Mouse (Mus musculus) limb, embryonic 12.5 days (tissue): Measurements from ENCODE around the gene Ccdc157. TPM values are rescaled to one million over a fixed set of nuclear protein-coding genes. Genes with fewer than 3 reads are reported as not detected.
A peak's percentile ranks its signal among the peaks of the same experiment; 100 is the strongest.
"Not testable (repeated sequence)": the region's sequence is repeated elsewhere in the genome, so short reads cannot be mapped to it uniquely, and the experiment has no call there.

Experiments
- ATAC-seq: fragments of 200-750 bp; cut with Nextera tagmentation; 2 replicates; pipeline ENCODE4 v1.8.0; 2017; ENCODE audit warnings: low read depth, moderate TSS enrichment; ENCODE audit not compliant: insufficient number of reproducible peaks, insufficient read depth, low FRiP score, low TSS enrichment
- H3K27ac ChIP-seq: fragments of 300-500 bp; sonication (generic); 2 replicates; pipeline ENCODE4 v1.5.1; 2016; ENCODE audit warnings: mild to moderate bottlenecking, moderate library complexity
- H3K27me3 ChIP-seq: fragments of 300-500 bp; sonication (generic); 2 replicates; pipeline ENCODE4 v1.6.1; 2016; ENCODE audit warnings: mild to moderate bottlenecking, moderate library complexity
- H3K36me3 ChIP-seq: fragments of 300-500 bp; sonication (generic); 2 replicates; pipeline ENCODE4 v1.6.1; 2016; ENCODE audit warnings: mild to moderate bottlenecking, moderate library complexity
- H3K4me1 ChIP-seq: fragments of 300-500 bp; sonication (generic); replicated peaks from 2 replicates; pipeline ENCODE4 v1.6.1; 2016
- H3K4me2 ChIP-seq: fragments of 300-500 bp; sonication (generic); 2 replicates; pipeline ENCODE4 v1.6.1; 2016; ENCODE audit warnings: mild to moderate bottlenecking, moderate library complexity
- H3K4me3 ChIP-seq: fragments of 300-500 bp; sonication (generic); replicated peaks from 2 replicates; pipeline ENCODE4 v1.5.1; 2016; ENCODE audit warnings: mild to moderate bottlenecking
- H3K9ac ChIP-seq: fragments of 300-500 bp; sonication (generic); replicated peaks from 2 replicates; pipeline ENCODE4 v1.6.1; 2016; ENCODE audit warnings: mild to moderate bottlenecking, moderate library complexity
- H3K9me3 ChIP-seq: fragments of 300-500 bp; sonication (generic); 2 replicates; pipeline ENCODE4 v1.6.1; 2016; ENCODE audit warnings: mild to moderate bottlenecking, moderate library complexity
- WGBS: fragments of 180-500 bp; shearing (Covaris S2); methylation state at CpG from one replicate; pipeline ENCODE4 v1.1.7; 2016; 5-methylcytosine and 5-hydroxymethylcytosine counted together
- polyA plus RNA-seq: library from polyadenylated mRNA; unstranded; fragments of >200 nt; fragmentation: Nextera tagmentation; extraction: Ambion mirVana; gene quantifications from 2 replicates; pipeline ENCODE4 v1.2.1, GENCODE M21; 2016

Gene Ccdc157
- polyA plus RNA-seq, 1 experiment from 2014 or later: 9.4 TPM

DNA sequence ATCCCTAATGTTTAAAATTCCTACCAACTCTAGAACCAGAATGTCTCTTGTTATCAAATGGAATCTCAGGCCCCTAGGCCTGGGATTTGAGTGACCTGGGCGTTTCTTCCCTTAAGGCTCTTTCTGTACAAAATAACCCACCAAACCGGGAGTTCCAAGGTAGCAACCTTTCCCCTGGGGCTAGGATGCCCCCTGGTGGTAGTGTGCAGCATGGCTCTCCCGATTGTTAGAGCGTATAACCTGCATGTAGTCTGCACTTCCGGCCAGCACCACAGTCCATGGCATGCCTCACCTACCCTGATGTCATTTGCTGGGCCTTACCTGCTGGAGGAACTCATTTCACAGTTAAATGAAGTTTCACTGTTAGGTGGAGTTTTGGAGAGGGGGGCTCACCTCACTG is 36.2 kb downstream of the Ccdc157 start:
- ATAC-seq: no peak
- Histone ChIP-seq H3K9ac (no peak overlapping the region), H3K4me2 (no peak overlapping the region), H3K4me1 (no peaks in the 10 kb centered on the region), H3K9me3 (peaks cover 12% of the 10 kb centered on the region; the same call in 1 of the 2 replicates), H3K36me3 (no peaks in the 10 kb centered on the region), H3K27me3 (peaks cover 19% of the 10 kb centered on the region), H3K4me3 (no peak overlapping the region), H3K27ac (no peak overlapping the region)
- WGBS: 57% methylated on average over 5 of the region's 5 CpGs

DNA sequence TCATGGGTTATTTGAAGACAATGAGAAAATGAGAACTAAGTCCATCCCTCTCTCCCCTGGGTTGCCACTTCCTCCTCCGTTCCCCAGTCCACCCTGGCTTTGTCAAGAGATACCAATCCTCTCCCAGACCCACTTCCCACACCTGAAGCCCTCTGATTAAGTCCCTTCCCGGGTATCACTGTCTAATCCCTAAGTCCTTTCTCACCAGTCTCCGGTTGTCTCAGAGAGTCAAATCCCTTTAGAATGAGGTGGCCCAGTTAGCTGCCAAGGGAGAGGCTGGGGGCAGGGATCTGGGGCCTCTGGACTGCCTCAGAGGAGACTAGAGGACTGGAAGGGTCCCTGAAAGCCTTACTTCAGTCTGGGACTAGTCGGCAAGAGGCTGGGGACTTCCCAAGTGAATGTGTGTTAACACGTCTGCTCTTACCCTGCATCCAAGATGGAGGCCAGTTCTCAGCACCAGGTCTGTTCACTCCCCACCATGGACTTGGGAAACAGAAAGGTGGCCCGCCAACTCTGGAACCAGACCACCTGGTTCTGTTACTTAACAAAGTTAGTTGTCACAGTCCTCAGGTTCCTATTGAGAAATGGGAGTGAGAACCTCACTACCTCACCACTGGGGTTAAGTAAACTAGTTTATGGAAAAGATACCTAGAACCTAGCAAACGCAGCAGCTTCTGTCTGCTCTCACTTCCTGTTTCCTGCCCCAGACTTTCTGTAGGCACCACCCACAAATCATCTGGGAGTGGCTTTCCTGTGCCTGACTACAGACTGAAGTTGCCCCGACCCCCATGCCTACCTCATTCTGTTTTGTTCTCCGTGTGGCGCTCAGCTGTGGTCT is 37.1 kb downstream of the Ccdc157 start, which contains the start of gene Sec14l2:
Gene Sec14l2, minus strand, starts transcription at position 674 of the 838 bp plus-strand sequence.
- 76% methylated on average over 10 of the region's 10 CpGs for WGBS
- no peak within 1 kb of the TSS for H3K27ac ChIP-seq
- H3K4me3 ChIP-seq: no peak within 1 kb of the TSS
- peaks cover 2% of the 10 kb centered on the region; the same call in 1 of the 2 replicates for H3K4me1 ChIP-seq
- H3K9me3 ChIP-seq: peaks cover 12% of the 10 kb centered on the region; the same call in 1 of the 2 replicates
- no peak within 1 kb of the TSS for H3K4me2 ChIP-seq
- no peak within 1 kb of the TSS for H3K9ac ChIP-seq
- peaks cover 28% of the 10 kb centered on the region for H3K27me3 ChIP-seq
- ATAC-seq: no peak
- H3K36me3 ChIP-seq: no peaks in the 10 kb centered on the region

DNA sequence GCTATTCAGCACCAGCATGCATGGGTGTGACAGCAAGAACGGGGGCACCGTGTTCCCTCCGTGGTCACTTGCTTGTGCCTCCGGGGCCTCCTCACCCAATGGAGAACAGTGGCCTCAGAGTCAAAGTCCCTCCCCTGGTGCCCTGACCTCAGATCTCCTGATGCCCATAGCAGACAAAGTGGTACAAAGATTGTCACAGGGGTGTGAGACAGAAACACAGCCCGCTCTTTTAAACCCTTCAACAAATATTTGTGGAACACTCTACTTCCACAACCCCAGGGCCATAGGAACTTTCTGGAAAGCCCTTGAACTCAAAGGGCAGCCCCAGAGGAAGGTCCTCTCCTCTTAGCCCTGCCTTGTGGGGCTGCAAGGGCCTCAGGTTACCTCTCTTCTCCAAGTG is 37.9 kb downstream of the Ccdc157 start:
- no peaks in the 10 kb centered on the region for H3K36me3 ChIP-seq
- peaks cover 12% of the 10 kb centered on the region; the same call in 1 of the 2 replicates for H3K9me3 ChIP-seq
- peaks cover 36% of the 10 kb centered on the region for H3K27me3 ChIP-seq
- WGBS: 80% methylated on average over 5 of the region's 5 CpGs
- H3K4me1 ChIP-seq: peaks cover 10% of the 10 kb centered on the region; the same call in 1 of the 2 replicates
- H3K27ac ChIP-seq: no peak overlapping the region
- H3K9ac ChIP-seq: no peak overlapping the region
- no peak overlapping the region for H3K4me3 ChIP-seq
- no peak for ATAC-seq
- no peak overlapping the region for H3K4me2 ChIP-seq

DNA sequence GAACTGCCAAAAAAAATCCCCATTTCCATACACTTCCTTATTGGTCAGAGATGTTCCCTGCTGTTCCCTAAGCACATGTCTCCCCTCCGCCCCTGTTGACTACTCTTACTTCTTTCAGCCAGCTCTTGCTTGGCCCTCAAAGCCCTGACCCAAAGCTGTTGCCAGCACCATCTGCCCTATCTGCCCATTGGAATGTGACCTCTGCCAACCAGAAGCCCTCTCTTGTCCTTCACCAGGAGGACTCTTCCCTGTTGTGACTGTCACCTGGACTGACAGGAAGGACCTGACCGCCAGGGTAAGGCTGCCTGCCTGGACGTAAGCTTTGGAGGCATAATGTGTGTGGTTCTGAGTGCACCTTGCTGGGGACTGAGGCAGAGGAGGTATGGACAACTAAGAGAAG is 38.4 kb downstream of the Ccdc157 start:
- H3K27ac ChIP-seq: no peak overlapping the region
- WGBS: 71% methylated on average over 3 of the region's 3 CpGs
- H3K9me3 ChIP-seq: peaks cover 7% of the 10 kb centered on the region; the same call in 1 of the 2 replicates
- no peak for ATAC-seq
- no peak overlapping the region for H3K9ac ChIP-seq
- H3K4me3 ChIP-seq: no peak overlapping the region
- H3K4me1 ChIP-seq: peaks cover 10% of the 10 kb centered on the region; the same call in 1 of the 2 replicates
- H3K27me3 ChIP-seq: peaks cover 41% of the 10 kb centered on the region
- H3K36me3 ChIP-seq: no peaks in the 10 kb centered on the region
- H3K4me2 ChIP-seq: no peak overlapping the region

DNA sequence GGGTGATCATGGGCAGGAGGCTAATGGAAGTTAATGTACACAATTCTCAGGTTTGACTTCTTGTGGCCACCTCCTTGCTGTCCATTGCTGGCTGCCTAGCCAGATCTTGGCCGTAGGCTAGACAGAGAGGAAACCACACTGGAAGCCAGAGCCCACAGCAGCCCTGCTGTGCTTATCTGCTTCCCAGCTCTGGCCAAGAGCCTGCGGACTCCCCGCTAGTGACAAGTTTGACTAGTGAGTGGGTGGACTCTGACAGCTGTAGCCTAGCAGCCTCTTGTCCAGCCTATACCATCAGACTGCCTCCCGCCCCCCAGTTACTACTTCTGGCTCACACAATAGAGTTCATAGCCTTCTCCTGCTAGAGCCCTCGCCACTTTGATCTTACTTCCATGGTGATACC is 40.5 kb downstream of the Ccdc157 start:
- Histone ChIP-seq H3K9me3 (no peaks in the 10 kb centered on the region), H3K27me3 (peaks cover 49% of the 10 kb centered on the region), H3K4me1 (peaks cover 10% of the 10 kb centered on the region; the same call in 1 of the 2 replicates), H3K27ac (no peak overlapping the region), H3K4me2 (no peak overlapping the region), H3K4me3 (no peak overlapping the region), H3K9ac (no peak overlapping the region), H3K36me3 (no peaks in the 10 kb centered on the region)
- WGBS: 90% methylated on average over 5 of the region's 5 CpGs
- ATAC-seq: no peak

DNA sequence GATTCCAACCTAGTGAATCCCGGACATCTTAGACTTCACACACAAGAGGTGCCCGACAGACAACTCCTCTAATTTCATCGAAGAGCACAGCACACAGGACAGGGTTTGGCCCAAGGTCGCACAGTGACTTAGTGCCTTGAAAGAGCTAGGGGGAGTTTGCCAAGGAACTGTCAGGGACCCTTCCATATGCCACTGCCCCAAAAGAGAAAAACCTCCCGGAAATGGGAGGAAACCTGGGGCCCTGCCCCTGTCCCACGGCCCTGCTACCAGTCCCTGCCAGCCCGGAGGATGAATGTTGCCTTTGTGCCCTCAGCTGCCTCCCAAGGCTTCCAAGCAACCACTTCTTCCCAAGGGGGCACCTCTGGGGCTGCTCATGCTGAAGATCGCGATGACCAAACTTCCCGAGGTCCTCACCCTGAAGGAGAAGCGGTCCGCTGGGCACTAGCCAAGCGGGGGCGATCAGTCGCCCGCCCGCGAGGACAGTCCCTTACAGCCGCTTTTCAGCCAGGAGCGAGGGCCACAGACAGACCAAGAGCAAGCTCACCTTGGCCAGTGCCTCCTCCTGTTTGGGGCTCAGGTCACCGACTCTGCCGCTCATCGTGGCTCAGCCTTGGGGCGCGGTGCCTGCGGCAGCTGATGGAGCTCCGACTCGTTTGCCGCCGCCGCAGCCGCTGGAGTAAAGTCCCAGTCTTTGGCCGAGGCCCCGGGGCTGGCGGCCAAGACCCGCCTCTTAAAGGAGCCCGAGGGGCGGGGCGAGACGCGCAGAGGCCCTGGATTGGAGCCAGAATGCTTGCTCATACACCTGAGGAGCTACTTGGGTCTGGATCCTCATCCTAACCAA is 41.8 kb downstream of the Ccdc157 start:
- H3K9me3 ChIP-seq: no peaks in the 10 kb centered on the region
- peak overlapping the region; percentile 92 for H3K4me2 ChIP-seq
- ATAC-seq: peak; percentile 29; the same call in 1 of the 2 replicates
- no peaks in the 10 kb centered on the region for H3K36me3 ChIP-seq
- H3K27me3 ChIP-seq: peaks cover 49% of the 10 kb centered on the region
- peaks cover 10% of the 10 kb centered on the region; the same call in 1 of the 2 replicates for H3K4me1 ChIP-seq
- 3% methylated on average over 41 of the region's 41 CpGs for WGBS
- H3K9ac ChIP-seq: peak overlapping the region; percentile 83
- 0 out of 2 replicates have a peak overlapping the region, but pooled peaks have one; percentile 41 for H3K27ac ChIP-seq
- peak overlapping the region; percentile 62 for H3K4me3 ChIP-seq

DNA sequence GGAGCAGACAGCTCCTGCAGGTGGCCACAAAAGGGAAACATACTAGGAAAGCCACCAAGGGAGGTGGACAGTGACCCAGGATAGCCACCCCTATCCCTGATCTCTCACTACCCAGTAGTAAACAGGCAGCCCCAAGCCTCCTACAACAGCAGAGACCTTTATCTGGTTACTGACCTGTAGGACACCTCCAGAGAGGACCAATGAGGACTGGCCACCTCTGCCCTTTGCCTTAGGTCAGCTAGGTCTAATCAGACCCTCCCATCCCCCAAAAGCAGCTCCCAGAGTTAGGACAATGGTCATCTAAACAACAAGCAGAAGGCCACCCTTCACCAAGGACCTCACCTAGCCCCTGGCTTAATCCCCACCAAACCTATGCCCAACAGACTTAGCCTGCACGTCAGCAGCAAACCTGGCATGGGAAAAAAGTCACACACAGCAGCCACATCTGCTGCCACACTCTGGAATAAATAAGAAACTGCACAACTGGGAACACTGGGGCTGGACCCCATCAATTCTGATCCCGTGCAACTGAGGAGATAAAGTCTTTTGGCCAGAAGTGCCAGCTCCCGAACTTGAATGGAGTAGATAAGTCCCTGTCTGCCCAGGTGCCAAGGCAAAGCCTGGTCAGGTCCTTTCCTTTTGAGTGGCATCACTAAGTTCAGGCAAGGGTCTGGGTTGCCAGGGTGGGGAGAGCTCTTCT is 42.6 kb downstream of the Ccdc157 start:
- Histone ChIP-seq H3K27ac (no peak overlapping the region), H3K9me3 (no peaks in the 10 kb centered on the region), H3K4me2 (peak overlapping the region; percentile 92), H3K9ac (peak overlapping the region; percentile 83), H3K36me3 (no peaks in the 10 kb centered on the region), H3K4me3 (peak overlapping the region; percentile 62), H3K4me1 (peaks cover 10% of the 10 kb centered on the region; the same call in 1 of the 2 replicates), H3K27me3 (peaks cover 49% of the 10 kb centered on the region)
- no peak for ATAC-seq
- WGBS: 34% methylated on average over 3 of the region's 3 CpGs

DNA sequence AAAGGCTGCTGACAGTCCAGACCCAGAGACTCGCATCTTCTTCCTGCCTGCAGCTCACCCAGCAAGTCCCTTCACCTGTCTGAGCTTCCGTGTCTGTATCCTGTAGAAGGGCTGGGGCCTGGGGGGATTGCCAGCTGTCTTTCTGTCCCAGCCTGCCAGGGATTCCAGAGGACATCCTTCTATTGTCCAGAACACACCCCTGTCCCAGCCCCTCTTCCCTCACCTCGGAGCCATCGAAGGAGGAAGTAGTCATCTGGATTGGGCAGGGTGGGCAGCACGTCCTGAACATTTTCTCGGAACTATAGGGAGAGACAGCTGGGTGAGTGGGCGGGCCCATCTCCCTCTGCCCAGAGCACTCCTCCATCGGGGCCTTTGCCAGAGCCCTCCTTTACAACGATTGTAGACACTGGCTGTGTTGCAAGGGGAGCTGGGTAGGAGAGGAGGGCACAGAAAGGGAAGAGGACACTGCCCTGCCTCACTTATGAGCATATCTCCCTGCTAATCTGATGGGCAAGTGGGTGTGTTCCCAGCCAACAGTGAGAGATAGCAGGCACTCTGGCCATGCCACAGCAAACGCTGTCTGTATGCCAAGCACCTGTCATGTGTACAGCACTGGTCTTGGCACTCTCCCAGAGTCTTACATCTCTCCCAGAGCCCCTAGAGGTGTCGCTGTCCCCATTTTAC is 43.5 kb downstream of the Ccdc157 start:
- H3K4me3 ChIP-seq: no peak overlapping the region
- H3K36me3 ChIP-seq: no peaks in the 10 kb centered on the region
- 56% methylated on average over 11 of the region's 11 CpGs for WGBS
- peaks cover 10% of the 10 kb centered on the region; the same call in 1 of the 2 replicates for H3K4me1 ChIP-seq
- no peak overlapping the region; the same call in 1 of the 2 replicates for H3K9ac ChIP-seq
- no peak overlapping the region for H3K4me2 ChIP-seq
- no peak for ATAC-seq
- no peak overlapping the region for H3K27ac ChIP-seq
- peaks cover 49% of the 10 kb centered on the region for H3K27me3 ChIP-seq
- no peaks in the 10 kb centered on the region for H3K9me3 ChIP-seq

DNA sequence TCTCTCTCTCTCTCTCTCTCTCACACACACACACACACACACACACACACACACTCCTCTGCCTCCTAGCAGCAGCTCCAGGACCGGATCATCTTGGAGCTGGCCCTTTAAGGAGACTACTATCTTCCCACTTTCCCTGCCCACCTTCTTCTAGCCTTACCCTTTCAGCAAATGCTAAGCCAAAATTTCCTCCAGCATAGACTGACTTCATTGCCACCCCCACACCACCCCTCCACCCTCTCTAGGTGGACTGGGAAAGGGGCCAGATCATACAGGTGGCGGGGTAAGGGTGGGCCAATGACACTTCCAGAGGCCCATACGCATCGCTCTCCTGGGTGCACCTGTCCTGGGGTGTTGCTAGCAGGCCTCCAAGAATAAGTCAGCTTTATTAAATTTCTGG is 44.7 kb downstream of the Ccdc157 start:
- H3K4me2 ChIP-seq: no peak overlapping the region
- peaks cover 44% of the 10 kb centered on the region for H3K27me3 ChIP-seq
- no peak overlapping the region for H3K4me3 ChIP-seq
- peaks cover 10% of the 10 kb centered on the region; the same call in 1 of the 2 replicates for H3K4me1 ChIP-seq
- WGBS: 91% methylated on average over 4 of the region's 4 CpGs
- no peak overlapping the region for H3K9ac ChIP-seq
- H3K36me3 ChIP-seq: peaks cover 8% of the 10 kb centered on the region; the same call in 1 of the 2 replicates
- no peaks in the 10 kb centered on the region for H3K9me3 ChIP-seq
- no peak overlapping the region for H3K27ac ChIP-seq
- no peak for ATAC-seq

DNA sequence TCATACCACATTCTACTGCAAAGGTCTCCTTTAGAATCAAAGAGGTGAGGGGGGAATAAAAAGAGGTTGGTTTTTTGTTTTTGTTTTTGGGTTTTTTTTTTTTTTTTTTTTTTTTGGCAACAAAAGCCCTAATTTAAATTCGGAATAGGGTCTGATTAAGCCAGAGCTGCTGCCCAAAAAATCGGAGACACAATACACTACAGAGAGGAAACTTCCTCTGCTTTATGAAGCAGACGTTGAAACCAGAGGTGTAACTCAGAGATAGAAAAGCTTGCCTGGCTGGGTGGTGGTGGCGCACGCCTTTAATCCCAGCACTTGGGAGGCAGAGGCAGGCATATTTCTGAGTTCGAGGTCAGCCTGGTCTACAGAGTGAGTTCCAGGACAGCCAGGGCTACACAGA is 45.6 kb downstream of the Ccdc157 start:
- Histone ChIP-seq H3K36me3 (peaks cover 12% of the 10 kb centered on the region; the same call in 1 of the 2 replicates), H3K4me1 (peaks cover 10% of the 10 kb centered on the region; the same call in 1 of the 2 replicates), H3K27me3 (peaks cover 36% of the 10 kb centered on the region)
- ATAC-seq, H3K4me2 ChIP-seq, H3K9me3 ChIP-seq, H3K27ac ChIP-seq, H3K4me3 ChIP-seq, H3K9ac ChIP-seq: not testable (repeated sequence)
- 84% methylated on average over 6 of the region's 6 CpGs for WGBS
